Mouse (Mus musculus) liver (tissue): Measurements from ENCODE around the gene Krtcap2.

Experiments used
- DNase-seq: peaks from one replicate; pipeline ENCODE4 v3.0.0-alpha.2; 2020; ENCODE audit warnings: mixed read lengths

Gene Krtcap2

DNA sequence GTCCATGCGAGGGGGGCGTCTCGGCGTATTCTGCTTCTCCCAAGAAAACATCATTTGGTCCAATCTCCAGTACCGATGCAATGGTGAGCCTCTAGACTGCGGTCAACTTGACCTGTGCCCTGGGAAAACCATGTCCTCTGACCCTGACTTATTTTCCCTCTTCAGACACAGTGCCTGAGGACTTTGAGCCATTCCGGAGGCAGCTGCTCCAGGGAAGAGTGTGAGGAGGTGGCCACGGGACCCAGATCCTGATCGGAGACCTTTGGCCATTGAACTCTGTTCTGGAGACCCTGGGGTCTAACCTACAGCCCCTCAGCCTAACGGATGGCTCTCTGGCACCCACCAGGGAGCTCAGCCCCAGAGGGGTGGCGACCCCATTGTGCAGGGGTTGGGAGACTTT is 19.4 kb upstream of the Krtcap2 start:
- DNase-seq, result no peak

DNA sequence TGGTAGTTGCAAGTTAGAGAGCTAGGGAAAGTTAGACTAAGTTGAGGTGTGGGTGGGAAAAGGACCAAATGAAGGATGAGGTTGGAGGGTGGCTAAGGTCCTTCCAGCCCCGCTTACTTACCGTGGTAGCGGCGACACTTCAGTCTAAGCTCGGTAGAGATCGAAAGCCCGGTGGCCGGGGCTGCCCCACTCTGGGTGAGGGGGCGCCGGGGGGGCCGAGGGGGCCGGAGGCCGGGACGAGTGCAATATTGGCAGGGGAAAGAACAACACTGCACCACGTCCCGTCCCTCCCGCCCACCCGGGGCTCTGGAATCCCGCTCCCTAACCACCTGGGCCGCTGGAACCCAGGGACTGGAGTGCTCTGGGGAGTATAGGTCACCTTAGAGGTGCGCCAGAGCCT is 18.9 kb upstream of the Krtcap2 start, which contains the start of gene Mtx1:
Gene Mtx1 (minus strand): TSS at position 189 of the 400 bp plus-strand sequence.
- DNase-seq, result no peak

GRCm38 (mm10) chr3:89227307-89228179 is 18.2 kb upstream of the Krtcap2 start:
- peak; percentile 70 for DNase-seq

GRCm38 (mm10) chr3:89228180-89228549 is 17.6 kb upstream of the Krtcap2 start:
- DNase-seq, result peak; percentile 87

DNA sequence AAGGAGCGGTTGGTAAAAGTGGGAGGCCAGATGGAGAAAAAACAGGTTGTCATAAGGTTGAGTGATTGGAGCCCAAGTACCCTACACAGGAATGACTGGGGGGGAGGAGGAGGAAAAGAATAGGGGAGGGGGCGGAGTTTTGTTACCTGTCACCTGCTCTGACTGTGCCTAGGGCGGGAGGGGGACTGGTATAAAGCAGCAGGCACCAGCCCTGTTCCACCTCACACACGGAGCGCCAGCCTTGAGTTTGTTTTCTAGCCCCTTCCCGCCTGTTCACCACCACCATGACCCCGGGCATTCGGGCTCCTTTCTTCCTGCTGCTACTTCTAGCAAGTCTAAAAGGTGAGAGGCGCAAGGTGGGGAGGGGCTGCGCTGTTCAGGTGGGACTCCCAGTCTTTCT is 16.9 kb upstream of the Krtcap2 start, which contains the start of gene Muc1:
Gene Muc1 (plus strand): TSS at position 222 of the 400 bp plus-strand sequence.
- no peak for DNase-seq

DNA sequence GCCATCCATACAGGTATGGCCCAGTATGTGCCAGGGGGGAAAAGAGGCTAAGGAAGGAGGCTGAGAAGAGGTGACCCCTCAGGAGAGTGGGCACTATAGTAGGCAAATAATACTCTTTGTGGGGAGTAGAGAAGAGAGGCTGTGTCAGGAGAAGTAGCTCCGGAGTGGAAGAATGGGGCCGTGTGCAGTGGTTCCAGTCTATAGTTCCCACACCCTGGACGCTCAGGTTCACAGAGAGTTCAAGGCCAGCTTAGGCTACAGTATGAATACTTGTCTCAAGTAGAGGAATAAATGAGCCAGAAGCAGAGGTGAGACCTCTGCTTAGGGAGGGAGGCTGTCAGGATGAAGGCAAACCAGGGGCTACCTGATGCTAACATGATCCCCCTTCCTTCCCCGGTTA is 16.5 kb upstream of the Krtcap2 start:
- DNase-seq, result no peak

GRCm38 (mm10) chr3:89230561-89230960 is 15.2 kb upstream of the Krtcap2 start:
- DNase-seq, result no peak

DNA sequence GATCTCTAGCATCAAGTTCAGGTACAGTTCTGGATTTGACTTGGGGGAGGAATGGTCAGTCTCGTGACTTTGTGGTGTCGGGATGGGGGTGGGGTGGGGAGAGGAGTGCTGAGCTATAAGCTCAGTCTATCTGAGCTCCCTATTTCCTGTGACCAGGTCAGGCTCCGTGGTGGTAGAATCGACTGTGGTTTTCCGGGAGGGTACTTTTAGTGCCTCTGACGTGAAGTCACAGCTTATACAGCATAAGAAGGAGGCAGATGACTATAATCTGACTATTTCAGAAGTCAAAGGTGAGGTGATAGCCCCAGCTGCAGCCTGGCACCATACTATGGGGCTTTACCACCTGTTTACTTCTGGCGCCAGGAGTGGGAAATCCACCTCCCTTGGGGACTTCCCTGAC is 14.4 kb upstream of the Krtcap2 start:
- DNase-seq, result no peak

DNA sequence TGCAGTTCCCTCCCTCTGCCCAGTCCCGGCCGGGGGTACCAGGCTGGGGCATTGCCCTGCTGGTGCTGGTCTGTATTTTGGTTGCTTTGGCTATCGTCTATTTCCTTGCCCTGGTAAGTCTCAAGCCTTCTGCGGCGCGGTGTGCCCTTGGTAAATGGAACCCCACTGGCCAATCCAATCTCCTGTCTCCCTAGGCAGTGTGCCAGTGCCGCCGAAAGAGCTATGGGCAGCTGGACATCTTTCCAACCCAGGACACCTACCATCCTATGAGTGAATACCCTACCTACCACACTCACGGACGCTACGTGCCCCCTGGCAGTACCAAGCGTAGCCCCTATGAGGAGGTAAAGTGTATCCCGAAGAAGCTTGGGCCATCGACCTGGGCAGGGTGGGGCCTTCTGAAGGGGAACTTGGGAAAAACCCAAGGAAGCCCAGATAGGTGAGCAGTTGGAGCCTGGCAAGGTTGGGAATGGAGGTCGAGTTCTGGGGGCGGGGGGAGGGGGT is 13.9 kb upstream of the Krtcap2 start:
- no peak for DNase-seq

DNA sequence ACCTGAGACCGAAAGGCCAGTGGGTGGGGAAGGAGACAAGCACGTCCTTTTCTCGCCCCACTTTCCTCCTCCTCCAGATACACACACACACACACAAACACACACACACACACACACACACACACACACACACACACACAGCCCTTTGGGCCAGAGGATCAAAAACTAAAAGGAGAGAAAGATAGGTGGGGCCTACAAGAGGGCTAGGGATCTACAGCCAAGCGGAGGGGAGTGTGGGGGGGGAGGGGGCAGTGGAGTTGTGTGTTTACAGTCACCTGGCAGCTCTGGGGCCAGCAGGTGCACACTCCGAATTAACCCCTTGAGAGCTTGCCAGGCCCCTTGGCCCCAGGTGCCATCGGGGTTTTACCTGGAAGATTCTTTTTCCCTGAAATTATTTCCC is 13.2 kb upstream of the Krtcap2 start:
- no peak for DNase-seq

DNA sequence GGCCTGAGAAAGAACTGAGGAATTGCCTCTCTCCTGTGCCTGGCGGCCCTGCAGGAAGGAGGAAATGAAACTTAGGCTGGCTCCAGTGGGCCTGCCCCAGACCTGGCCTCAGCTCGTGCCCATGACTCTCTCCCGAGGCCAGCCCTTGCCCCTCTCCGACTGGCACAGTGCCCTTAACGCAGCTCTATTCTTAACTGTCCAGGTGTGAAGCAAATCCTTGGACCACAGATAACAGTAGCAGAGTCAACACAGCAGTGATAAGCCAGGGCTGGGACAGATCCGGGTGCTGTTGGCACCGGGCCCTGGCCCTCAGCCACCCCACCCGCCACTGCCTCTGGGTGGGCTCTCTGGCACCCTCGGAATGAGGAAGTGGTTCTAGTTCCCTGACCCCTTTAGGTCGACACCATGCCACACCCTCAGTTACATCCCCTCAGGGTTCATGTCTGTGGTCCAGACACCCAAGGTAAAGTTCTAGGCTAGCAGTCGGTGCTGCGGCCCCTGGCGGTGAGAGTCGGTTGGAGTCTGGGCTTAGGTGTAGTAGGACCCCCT is 12.1 kb upstream of the Krtcap2 start:
- no peak for DNase-seq

DNA sequence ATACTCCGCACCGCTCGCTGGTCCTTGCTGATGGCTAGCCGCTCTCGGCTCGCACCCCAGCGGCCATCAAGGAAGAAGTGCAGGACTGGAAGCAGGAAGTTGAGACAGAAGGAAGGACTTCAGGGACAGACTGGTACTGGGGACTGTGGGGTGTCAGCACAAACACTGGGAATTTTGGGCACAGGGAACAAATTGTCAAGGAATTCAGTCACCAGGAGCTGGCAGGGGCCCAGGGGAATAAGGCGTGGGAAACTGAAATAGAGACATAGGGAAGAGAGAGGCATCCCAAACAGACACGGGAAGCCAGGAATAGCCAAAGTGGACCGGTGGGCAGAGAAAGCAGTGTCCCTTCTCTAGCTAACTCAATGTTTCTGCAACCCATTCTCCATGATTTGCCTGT is 9.2 kb upstream of the Krtcap2 start:
- no peak for DNase-seq

DNA sequence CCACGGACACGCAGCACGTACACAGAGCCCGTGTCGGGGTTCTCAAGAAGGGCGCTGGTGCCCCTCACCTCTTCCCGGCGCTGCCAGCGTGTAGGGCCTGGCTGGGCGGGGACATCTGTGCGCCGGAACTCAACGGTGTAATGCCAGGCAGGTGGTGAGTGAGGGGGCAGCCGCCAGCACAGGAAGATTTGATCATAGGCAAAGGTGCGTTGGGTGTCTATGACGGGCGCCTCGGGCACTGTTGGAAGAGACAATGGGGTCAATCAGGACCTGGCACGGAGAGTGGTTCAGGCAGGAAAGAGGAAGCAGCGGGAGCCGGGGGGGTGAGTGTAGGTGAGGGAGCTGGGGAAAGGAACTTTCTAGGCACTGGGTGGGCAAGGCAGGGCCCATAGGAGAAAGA is 8.1 kb upstream of the Krtcap2 start:
- no peak for DNase-seq

- no peak for DNase-seq
Observed at GRCm38 (mm10) chr3:89238494-89238893, 7.3 kb upstream of the Krtcap2 start.

GRCm38 (mm10) chr3:89242331-89242895 is 3.4 kb upstream of the Krtcap2 start:
- DNase-seq, result peak; percentile 59

GRCm38 (mm10) chr3:89243609-89244008 is 2.2 kb upstream of the Krtcap2 start:
- DNase-seq, result peak; percentile 57

DNA sequence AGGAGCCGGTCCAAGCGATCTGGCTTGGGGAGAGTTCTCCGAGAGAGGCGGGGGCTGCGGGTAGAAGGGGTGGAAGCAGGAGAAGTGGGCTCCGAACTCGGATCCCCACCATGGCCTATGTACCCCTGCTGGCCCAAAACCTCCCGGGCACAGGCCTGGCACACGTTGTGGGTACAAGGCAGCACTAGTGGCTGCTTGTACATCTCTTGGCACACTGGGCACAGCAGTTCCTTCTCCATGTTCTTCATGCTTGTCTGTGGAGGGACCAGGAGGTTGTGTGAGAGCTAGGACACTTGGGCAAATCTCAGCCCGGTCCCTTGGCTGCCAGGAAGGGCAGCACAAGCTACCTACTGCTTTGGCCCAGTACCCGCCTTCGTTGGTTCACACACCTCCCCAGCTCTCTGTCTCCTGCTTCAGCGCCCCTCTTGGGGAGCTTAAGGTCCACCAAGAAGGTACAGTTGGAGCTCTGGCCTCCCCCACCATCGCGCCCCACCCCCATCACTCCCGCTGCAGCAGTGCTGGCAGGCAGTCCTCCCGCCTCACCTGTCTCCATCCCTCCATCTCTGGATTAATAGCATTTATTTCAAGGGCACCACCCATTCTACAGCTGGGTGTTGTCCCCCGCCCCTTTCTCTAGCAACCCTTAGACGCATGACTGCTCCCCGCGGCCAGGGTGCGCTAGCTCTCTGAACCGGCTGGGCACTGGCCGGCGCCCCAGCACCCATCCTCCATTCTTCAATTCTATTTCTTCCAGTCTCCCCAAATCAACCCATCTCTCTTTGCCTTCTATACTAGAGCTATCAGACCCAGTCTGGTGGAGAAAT is 1.4 kb upstream of the Krtcap2 start:
- no peak for DNase-seq

GRCm38 (mm10) chr3:89244982-89245687 is 631 bp upstream of the Krtcap2 start:
- no peak for DNase-seq

DNA sequence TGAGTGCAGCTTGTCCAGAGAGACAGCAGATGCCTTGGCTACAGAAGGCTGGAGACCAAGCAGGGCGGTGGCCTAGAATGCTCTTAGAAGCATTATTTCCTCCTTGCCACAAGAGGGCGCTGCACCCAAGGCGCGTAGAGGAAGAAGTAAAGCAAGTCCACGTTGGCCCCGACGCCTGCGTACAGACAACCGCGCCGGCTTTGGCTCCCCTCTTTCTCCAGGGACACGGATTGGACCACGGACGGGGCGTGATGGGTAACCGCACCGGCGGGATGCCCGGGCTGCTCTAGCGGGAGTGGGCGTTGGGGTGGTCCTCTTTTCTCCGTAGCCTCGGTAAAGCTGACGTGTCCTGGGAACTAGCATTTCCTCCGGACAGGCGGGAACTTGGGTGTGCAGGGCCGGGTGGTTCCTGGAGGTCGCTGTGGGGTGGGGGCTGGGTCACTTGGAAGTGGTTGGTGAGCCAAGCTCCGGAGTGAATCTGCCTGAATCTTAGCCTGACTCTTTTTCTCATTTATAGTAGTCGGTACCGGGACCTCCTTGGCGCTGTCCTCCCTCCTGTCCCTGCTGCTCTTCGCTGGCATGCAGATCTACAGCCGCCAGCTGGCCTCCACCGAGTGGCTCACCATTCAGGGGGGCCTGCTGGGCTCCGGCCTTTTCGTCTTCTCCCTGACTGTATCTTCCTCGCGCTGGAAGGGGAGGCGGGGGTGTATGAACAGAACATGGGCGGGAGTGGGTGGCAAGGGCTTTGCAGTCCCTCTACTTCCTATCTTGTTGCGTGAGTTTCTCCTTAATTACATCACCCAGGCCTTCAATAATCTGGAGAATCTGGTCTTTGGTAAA is 715 bp downstream of the Krtcap2 start, which contains the start of gene Trim46:
Gene Trim46 (minus strand): TSS at position 49 of the 840 bp plus-strand sequence.
- DNase-seq, result peak; percentile 91

- no peak for DNase-seq
Observed at GRCm38 (mm10) chr3:89247466-89247865, 1.7 kb downstream of the Krtcap2 start.

GRCm38 (mm10) chr3:89250435-89251040 is 4.8 kb downstream of the Krtcap2 start:
- peak; percentile 60 for DNase-seq
